Mouse (Mus musculus) layer of hippocampus, adult 18-20 months (tissue): Measurements from ENCODE around the gene Dgat2. TPM values are rescaled to one million over a fixed set of nuclear protein-coding genes. Genes with fewer than 3 reads are reported as not detected.

Source experiments
- total RNA-seq, 2 experiments: library from RNA; stranded (reverse); gene quantifications; 2 replicates each; pipeline ENCODE4 v1.2.3; 2021

Gene Dgat2
- total RNA-seq, 2 experiments from 2014 or later, result 90.3 to 97.5 TPM

Other genes with a start within 250 kb of the Dgat2 start
- gene Uvrag, start 41.6 kb downstream of the Dgat2 start, total RNA-seq, result 10 to 100 TPM; 45.6 to 49.9 TPM
- not detected for gene Mogat2, start 55.9 kb upstream of the Dgat2 start, total RNA-seq
- 100 to 1,000 TPM in 1 of 2 experiments, 10 to 100 TPM in 1; 99.7 to 105 TPM for gene Map6, start 84.7 kb upstream of the Dgat2 start, total RNA-seq
- gene Serpinh1, start 170.5 kb upstream of the Dgat2 start, total RNA-seq, result 10 to 100 TPM; 19.1 to 19.3 TPM
- 10 to 100 TPM; 18.8 to 24.5 TPM for gene Gdpd5, start 198.7 kb upstream of the Dgat2 start, total RNA-seq